Mouse (Mus musculus): ENCODE results near the gene Dbh.

Dbh gene

GRCm38 (mm10) chr2:27164796-27165590 is at the start of gene Dbh:
Gene Dbh (plus strand): TSS chr2:27165233.
- DNase-seq (ENCODE audit: low spot score in 2 of 2) = no peak

- DNase-seq (ENCODE audit: low spot score in 2 of 2) = no peak
These were observed 46.6 kb upstream of the Dbh start for GRCm38 (mm10) chr2:27118452-27118851.

- DNase-seq (ENCODE audit: low spot score in 2 of 2) = no peak
These were observed 45.3 kb upstream of the Dbh start for GRCm38 (mm10) chr2:27119766-27120165.

- no peak for DNase-seq (ENCODE audit: low spot score in 2 of 2)
These were observed 44.8 kb upstream of the Dbh start for GRCm38 (mm10) chr2:27120241-27120641.

GRCm38 (mm10) chr2:27121626-27122355 is 43.2 kb upstream of the Dbh start:
- peak in 1 of 2 experiments; percentile 80 for DNase-seq (ENCODE audit: low spot score in 2 of 2)

DNA sequence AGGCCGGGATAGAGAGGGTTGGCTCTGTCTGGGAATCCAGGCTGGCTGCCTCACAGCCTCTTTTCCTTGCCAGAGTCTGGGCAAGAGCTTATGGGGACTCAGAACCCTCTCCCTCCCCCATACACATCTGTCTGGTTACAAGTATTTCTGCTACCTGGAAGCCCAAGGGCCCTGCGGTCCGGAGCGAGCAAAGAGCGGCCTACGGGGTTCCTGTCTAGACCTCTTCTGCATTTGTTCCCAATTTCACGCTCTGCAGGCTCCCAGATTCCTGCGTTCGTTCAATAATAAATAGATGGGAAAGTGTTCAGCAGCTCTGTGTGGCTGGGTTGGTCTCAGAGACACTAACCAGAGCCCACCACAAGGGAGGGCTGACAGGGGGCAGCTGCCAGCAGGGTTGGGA is 42.5 kb upstream of the Dbh start:
- DNase-seq (ENCODE audit: low spot score in 2 of 2) = no peak

DNA sequence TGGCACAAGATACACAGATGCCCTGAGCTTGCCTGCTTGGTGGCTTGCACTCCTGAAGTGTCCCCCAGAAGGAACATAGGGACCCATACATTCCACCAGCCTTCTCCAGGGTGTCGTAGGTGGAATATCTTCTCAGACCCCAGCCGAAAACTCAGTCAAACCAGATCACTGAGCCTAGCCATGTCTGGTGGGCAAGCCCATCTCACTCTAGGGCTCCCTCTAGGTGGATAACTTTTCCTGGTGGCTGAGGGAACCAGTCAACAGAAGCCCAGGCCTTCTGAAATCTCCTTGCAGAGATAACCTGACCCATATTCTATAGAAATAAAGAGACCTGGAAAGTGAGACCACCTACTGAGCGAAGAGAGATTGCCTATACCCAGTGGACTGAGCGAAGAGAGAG is 41.9 kb upstream of the Dbh start:
- DNase-seq (ENCODE audit: low spot score in 2 of 2) = no peak

DNA sequence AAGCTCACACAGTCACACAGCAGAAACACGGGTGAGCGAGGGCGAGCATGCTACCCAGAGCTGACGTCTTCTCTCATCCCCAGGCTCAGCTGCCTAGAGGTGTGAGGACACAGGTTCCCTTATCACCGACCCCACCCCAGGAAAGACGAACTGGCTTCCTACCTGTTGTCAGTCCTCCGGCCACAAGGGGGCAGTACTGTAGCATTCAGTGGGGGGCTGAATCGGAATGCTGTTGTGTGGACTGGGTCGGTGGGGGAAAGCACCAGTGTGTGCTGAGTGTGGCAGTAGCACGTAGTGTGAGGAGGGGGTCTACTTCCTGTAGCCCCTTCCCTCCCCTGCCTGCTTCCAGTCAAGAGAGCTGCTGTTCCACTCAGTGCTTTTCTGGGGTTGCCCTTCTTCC is 39.1 kb upstream of the Dbh start:
- peak; percentile 52 to 75 for DNase-seq (ENCODE audit: low spot score in 2 of 2)

DNA sequence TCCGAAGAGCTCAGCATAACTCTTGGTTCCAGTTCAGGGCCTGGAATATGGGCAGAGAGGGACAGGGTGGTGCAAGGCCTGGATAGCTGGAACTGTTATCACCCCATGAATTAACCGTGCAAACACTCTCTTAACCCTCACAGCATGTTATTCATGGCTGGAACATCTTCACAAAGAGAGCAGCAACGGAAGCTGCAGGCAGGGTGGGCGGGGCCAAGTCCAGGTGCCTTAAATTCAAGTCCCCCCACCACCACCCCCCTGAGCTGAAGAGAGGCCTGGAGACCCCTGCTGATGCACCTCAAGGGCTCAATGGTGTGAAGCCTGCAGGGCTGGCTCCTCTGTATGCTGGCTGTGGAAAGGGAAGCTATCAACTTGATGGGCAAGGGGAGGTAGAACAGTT is 38.5 kb upstream of the Dbh start:
- no peak for DNase-seq (ENCODE audit: low spot score in 2 of 2)

GRCm38 (mm10) chr2:27128990-27129389 is 36.0 kb upstream of the Dbh start:
- no peak for DNase-seq (ENCODE audit: low spot score in 2 of 2)

DNA sequence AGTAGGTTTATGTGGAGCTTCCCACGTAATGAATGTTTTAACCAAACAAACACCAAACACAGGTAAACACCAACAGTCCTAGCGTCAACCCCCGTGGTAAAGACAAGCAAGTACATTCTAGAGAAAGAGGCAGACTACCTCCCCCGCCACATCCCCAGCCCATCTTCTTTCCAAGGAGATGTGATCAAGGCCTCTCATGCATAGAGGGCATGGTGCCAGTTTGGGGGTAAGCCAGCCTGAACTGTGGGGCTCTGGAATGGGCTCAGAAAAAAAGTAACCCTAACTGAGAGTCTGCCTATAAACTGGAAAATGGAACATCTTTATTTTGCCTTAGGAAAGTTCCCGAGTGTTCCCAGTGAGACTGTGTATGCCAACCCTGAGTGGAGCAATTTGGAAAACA is 29.1 kb upstream of the Dbh start:
- no peak for DNase-seq (ENCODE audit: low spot score in 2 of 2)

DNA sequence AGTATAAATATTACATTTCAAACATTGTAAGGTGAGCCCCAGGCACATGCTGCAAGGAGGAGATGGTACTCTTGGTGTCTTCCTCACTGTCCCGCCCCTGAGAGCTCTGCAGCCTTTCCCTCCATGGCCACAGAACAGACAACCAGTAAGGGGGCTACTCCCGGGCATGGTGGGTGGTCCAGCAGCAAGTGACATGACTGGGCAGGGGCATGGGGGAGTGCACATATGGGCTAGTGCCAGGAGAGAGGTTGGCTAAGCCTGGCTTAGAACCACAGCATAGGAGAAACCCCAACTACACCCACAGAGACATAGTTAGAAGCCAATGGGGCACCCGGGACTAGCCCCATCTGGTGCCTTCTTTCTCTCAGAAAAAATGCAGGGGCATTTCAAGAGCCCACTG is 28.7 kb upstream of the Dbh start:
- DNase-seq (ENCODE audit: low spot score in 2 of 2) = no peak

DNA sequence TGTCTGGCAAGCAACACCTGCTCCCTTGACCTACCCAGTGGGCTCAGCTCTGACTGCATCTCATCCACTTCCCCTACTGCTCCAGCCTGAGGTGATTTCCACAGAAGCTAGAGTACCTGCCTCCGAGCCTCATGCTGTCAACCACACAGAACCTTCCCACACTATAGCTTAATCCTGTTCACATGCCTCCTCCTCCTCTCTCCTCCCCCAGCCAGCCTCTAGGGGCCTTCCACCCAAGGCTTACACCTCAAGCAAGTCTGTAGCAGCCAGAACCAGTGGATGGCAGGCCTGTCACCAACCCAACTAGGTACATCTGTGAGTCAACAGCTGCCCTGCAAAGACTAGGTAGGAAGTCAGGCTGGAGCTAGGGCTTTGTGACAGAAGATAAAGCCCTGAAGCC is 28.2 kb upstream of the Dbh start:
- DNase-seq (ENCODE audit: low spot score in 2 of 2) = no peak

GRCm38 (mm10) chr2:27138356-27138755 is 26.7 kb upstream of the Dbh start:
- DNase-seq (ENCODE audit: low spot score in 2 of 2) = no peak

DNA sequence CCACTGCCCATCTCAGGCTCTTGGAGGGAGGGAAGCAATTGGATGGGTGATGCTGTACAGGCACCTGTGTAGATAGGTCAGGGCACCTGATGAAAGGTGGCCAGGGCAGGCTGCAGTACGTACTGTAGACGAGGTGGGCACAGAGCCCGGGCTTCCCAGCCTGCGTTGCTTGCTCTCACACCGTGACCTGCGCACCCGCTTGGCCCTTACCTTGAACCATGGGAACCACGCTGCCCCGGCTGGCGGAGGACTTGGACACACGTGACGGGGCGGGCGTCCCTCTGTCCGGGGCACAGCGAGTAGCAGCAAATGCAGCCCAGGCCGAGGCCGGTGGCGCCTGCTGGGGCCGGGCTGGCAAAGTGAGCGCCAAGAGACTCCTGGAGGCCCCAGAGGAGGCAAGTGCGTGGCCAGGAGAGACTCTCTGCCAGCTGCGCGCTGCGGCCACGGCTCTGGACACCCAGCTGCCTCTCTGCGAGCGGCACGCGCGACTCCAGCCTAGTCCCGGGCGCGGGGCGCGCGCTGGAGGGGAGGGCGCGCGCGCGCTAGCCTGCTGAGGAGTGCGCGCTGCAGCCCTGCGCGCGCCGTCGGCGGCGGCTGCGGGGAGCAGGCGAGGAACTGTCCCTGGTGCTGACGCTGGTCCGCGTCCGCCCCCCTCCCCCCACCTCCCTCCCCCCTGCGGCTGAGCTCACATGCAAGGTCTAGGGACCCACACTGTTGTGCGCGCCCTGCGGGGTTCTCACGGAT is 22.9 kb upstream of the Dbh start, which contains the start of gene Fam163b:
TSS of gene Fam163b (minus strand) at position 542 of the 744 bp plus-strand sequence.
- no peak for DNase-seq (ENCODE audit: low spot score in 2 of 2)

- DNase-seq (ENCODE audit: low spot score in 2 of 2) = no peak
These were observed 20.1 kb upstream of the Dbh start for GRCm38 (mm10) chr2:27144957-27145356.

GRCm38 (mm10) chr2:27146840-27147239 is 18.2 kb upstream of the Dbh start:
- no peak for DNase-seq (ENCODE audit: low spot score in 2 of 2)

DNA sequence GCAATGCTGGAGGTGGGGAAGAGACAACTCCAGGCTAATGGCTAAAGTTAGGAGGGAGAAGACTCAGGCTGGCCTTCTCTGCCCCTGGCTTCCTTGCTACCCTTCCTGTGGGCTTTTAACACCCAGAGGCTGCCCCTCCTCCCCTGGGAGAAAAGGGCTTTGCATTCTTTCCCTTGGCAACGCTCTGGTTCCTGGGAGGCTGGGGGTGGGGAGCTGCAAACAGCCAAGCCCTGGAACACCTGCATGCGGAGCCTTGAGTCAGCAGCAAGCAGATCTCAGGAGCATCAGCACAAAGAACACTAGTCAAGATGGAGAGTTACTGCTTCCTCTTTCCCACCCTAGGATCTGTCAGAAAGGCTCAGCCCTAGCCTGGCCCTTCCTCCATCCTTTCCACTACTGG is 15.6 kb upstream of the Dbh start:
- no peak for DNase-seq (ENCODE audit: low spot score in 2 of 2)

DNA sequence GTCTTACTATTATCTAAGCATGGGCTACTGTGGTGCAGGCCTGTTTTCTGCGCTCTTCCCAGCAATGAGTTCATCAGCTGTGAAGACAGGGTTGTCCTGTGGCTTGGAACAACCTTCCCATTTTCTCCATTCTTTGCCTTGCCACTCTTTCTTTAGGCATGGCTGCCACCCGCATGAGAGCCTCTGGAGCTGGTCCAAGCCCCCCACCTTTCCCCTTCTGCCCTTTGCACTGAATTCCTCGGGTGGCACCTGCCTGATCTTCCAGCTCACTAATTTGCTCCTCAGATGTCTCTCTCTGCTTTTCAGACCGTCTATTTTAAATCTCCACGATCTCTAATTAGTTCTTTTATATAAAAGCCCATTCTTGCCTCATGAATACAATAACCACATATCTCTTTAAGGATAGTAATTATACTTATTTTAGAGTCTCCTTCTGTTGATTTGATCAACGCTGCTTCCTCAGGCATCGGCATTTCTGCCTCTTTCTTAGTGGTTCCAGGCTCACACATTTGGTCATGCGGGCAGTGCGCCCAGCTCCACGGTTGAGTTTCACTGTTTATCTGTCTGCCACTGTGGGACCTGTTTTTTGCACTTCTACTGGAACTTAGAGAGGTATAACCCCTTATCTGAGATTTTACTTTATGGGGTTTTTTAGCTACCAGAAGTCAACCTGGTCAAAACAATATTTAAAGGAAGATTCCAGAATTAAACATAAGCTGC is 10.4 kb upstream of the Dbh start:
- no peak for DNase-seq (ENCODE audit: low spot score in 2 of 2)

GRCm38 (mm10) chr2:27156596-27156995 is 8.4 kb upstream of the Dbh start:
- no peak for DNase-seq (ENCODE audit: low spot score in 2 of 2)

- no peak for DNase-seq (ENCODE audit: low spot score in 2 of 2)
These were observed 3.5 kb upstream of the Dbh start for GRCm38 (mm10) chr2:27161526-27161925.

DNA sequence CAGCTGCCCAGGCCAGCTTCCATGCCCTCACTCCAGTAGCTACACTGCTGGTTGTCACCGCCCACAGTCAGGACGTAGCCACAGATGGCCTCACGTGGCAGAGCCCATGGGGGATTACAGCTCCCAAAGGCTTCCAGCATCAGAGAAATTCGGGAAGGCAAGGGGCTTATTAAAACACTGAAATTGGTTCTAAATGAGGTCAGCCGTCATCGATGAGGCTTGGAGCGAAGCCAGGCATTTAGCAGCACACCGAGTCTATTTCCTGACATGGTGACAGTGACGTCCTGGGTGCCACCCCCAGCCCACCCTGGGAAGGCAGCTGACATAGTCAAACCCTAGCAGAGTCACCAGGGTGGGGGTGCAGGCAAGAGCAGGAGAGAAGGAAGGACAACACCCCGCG is 2.4 kb upstream of the Dbh start:
- DNase-seq (ENCODE audit: low spot score in 2 of 2) = no peak

Measured in natural killer cell, adult 2 months (primary cell).